Mouse (Mus musculus): Measurements from ENCODE around the gene Mpc2. TPM values are rescaled to one million over a fixed set of nuclear protein-coding genes. Genes with fewer than 3 reads are reported as not detected.
A peak's percentile ranks its signal among the peaks of the same experiment; 100 is the strongest.

Mpc2 gene
- 100 to 1,000 TPM; 148 to 156 TPM for total RNA-seq (2021)
- long read RNA-seq, experiment 1, full-length matches to known transcripts: 128 of 132 reads
- long read RNA-seq, experiment 1, partial matches to known transcripts: 0 of 132 reads
- long read RNA-seq, experiment 1, other reads (novel, unspliced or antisense): 4 of 132 reads
- long read RNA-seq, experiment 2, transcript Mpc2-201 (5 exons, 1,025 nt): major isoform, 100 of 105 reads
- long read RNA-seq, experiment 2, partial matches to known transcripts: 2 of 105 reads
- long read RNA-seq, experiment 2, other reads (novel, unspliced or antisense): 3 of 105 reads

DNA sequence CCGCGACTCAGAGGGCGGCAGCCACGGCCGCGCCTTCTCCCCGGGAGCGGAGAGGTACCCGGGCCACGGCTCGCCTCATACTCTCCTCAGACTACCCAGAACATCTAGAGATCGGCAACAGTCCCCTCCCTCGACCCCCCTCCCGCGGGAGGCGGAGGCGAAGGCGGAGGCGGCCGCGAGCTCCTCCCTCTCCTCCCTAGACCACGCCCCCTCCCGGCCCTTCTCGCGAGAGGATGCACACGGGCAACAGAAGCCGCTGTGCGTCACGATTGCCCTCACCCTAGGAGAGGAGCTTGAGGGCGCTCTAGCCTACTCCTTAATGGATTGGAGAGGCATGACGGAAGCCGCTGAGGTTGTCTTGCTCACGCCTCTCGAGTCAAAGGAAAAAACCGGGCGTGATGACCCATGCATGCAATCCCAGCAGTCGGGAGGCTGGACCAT lies at the start of gene Mpc2, which contains the start of gene Dcaf6:
Gene Mpc2, plus strand, starts transcription at position 278 of the 441 bp plus-strand sequence.
Gene Dcaf6, minus strand, starts transcription at position 116 of the 441 bp plus-strand sequence.
- peak; percentile 99 for DNase-seq (ENCODE audit: low spot score in 2 of 2)
- intact Hi-C loops (cut with DNase I): loop anchor here (2.0 kb wide), 1 partner anchor 182 kb away; no protein-coding TSS in a partner anchor

DNA sequence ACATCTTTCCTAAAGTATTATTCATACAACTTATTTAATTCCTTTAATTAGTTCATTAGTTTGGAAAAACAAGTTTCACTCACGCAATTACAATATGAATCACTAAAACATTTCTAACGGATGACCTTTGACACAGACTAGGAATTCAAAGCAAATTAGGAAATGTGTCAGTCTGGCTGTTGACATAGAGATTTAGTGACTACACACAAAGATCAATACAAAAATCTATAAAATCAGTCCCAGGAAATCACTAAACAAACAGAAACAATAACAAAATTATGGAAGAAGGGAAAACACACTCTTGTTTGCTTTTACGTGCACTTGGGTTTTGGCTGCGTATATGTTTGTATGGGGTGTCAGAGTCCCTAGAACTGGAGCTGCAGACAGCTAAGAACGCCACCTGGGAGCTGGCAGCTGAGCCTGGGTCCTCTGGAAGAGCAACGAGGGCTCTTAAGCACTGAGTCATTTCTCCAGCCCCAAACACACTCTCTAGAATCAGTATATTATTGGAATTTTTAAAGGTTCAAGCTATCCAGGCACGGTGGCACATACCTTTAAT lies 39.0 kb upstream of the Mpc2 start:
- DNase-seq (ENCODE audit: low spot score in 2 of 2): no peak
- intact Hi-C loops (cut with DNase I): loop anchor here (2.0 kb wide), 1 partner anchor 41 kb away; no protein-coding TSS in a partner anchor

DNA sequence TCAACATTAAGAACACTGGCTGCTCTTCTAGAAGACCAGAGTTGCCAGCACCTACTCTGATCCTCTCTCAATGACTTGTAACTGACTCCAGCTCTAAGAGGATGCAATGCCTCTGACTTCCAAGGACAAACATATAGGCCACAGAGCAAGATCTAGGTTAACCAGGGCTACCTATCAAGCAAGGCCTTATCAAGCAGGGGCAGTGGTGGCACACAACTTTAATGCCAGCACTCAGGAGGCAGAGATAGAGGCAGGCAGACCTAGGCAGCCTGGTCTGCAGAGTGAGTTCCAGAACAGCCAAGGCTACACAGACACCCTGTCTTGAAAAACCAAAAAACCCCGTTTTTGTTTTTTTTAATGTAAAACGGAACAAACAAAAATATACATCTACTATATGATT lies 34.2 kb upstream of the Mpc2 start:
- intact Hi-C loops (cut with DNase I): no loop called here
- no peak for DNase-seq (ENCODE audit: low spot score in 2 of 2)

DNA sequence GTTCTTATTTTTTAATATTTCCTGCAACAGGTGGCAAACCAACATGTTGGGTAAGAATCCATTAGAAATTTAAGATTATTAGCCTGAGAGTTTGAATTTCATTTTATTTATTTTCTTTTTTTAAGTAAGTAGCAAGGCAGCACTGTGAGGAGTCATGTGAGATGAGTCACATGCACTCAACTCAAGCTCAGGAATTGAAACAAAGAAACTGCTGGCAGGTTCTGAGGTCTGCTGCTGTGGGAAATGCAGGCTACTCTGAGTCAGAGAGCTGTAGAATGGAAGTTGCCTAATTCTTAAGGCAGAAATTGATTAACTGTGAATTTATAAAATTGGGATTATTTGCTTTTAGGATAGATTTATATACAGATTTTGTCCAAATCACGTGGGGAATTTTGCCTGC lies 27.6 kb upstream of the Mpc2 start:
- DNase-seq (ENCODE audit: low spot score in 2 of 2): no peak
- intact Hi-C loops (cut with DNase I): no loop called here

DNA sequence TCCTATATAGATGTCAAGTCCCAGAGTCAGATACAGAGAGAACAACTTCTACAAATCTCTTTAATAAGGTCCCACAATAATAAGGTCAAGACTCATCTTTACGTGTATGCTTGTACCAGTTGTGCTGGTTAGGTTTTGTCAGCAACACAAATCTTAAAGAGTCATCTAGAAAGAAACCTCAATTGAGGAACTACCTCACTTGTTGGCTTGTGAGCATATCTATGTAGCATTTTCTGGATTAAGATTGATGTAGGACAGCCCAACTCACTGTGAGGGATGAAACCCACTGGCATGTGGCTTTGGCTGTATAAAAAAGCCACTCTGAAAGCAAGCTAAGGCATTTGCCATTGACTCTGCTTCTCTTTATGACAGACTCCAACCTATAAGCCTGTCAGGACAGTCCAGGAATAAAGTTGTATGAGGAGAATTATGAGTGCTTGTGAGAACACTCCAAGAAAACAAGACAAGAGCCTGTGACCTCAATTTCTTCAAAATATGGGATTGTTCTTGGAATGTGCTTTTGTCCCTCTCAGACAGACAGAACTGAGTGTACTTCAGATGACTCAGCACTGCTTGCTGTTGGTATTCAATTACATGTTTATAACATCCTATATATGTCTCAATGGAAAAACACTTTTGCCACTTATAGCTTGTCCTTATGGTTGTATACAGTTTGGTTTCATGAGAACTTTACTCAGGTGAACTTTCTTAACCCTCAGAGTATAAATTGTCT lies 22.0 kb upstream of the Mpc2 start:
- intact Hi-C loops (cut with DNase I): no loop called here
- no peak for DNase-seq (ENCODE audit: low spot score in 2 of 2)

DNA sequence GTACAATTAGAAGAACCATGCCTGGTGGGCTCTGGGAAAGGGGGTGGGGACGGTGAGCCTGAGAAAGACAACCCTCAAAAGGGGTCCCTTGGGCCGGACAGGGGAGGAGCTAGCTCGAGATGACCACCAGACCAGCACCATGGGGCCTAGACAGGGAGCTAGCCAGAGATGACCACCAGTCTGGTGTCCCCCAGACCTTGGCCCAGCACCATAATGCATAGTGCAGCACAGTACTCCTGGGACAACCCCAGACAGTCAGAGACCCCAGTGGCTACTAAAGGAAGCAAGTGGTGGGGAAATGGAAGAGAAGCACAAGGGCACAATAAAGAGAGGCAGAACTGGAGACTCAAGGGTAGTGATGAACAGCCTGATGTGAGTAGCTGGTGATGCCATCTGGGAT lies 19.6 kb upstream of the Mpc2 start:
- intact Hi-C loops (cut with DNase I): no loop called here
- no peak for DNase-seq (ENCODE audit: low spot score in 2 of 2)

DNA sequence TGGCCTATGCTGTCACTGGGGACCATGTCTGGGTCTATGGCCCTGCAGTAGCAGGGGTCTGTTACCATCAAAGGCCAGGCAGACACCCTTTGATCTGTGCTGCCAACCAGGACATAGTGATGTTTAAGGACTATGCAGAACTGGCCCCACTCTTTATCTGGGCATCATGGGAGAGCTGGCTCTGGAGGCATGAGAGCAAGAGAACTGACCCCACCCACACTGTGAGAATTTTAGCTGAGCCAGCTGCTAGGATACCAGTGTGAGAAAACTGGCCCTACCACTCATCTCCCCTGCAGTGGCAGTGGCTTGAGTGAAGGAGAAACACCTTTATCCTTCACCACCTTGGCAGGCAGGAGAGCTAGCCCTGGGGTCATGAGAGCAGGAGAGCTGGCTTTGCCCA lies 19.2 kb upstream of the Mpc2 start:
- DNase-seq (ENCODE audit: low spot score in 2 of 2): no peak
- intact Hi-C loops (cut with DNase I): no loop called here

DNA sequence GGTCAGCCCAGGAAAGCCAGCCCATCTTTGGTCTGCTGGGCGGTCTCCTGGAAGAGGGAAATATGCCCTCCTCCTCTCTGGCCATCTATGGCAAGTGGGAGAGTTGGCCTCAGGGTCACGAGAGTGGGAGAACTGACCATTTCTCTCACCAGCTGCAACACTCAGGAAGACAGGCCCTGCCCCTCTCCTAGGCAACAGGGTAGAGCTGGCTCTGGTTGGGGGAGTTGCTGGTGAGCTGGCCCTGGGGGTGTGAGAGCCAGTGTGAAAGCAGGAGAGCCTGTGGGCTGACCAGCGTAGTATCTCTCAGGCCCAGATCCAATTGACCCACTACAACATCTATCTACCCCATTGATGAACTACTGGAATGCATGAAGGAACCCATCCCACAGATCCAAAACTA lies 18.7 kb upstream of the Mpc2 start:
- intact Hi-C loops (cut with DNase I): no loop called here
- DNase-seq (ENCODE audit: low spot score in 2 of 2): no peak

DNA sequence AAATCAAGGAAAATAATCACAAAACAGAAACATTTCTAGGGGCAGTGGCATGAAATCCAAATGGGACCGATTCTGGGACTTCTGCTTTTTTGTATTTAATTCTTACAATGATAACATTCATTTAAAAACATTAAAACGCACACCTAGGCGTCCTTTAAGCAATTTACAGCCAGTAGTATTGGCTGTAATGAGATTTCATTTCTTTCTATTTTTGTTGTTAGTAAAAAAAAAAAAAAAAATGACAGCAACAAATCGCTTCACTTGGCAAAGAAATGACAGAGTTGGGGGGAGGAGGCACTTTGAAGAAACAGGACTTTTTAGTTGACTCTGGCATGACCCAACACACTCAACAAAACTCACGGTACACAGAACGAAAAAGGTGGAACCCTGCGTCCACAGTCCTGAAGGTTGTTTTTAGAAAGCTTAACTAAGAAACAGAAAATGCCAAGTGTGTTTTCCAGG lies 1.4 kb upstream of the Mpc2 start:
- peak in 1 of 2 experiments; percentile 23 for DNase-seq (ENCODE audit: low spot score in 2 of 2)
- intact Hi-C loops (cut with DNase I): loop anchor here (10.0 kb wide), 1 partner anchor 224 kb away; the partner anchor contains the start of gene Tiprl

DNA sequence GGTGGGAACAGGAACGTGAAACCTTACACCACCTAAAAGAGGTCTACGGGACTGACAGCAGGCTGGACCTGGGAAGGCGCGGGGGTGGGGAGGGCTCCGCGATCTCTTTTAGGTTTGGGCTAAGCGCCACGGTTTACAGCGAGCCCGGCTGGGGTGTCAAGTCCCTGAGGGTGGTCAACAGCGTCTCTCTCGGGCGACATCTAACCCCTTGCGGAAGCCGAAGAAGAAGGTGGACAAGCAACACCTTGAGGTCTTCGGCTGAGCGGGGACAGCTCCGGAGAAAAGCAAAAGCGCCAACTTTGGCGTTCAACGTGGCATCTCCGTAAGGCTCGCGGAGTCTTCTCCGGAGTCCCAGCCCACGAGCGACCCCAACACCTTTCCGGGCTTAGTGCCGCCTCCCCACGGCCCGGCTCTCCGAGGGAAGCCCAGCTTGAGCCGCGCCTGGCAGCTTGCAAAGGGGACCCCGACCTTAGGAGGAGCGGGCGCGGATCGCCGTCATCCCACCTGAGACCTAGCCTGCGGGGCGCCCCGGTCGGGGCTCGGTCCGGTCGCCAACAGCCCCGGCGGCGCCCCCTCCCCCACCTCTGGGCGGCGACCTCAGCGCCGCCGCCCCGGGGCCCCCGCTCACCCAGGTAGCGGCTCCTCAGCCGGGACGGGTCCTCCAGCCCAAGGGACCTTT lies 795 bp upstream of the Mpc2 start:
- DNase-seq (ENCODE audit: low spot score in 2 of 2): peak; percentile 19 to 37
- intact Hi-C loops (cut with DNase I): loop anchor here (2.0 to 10.0 kb wide), 2 partner anchors 183 to 225 kb away; partner anchors contain the start of gene Tiprl

DNA sequence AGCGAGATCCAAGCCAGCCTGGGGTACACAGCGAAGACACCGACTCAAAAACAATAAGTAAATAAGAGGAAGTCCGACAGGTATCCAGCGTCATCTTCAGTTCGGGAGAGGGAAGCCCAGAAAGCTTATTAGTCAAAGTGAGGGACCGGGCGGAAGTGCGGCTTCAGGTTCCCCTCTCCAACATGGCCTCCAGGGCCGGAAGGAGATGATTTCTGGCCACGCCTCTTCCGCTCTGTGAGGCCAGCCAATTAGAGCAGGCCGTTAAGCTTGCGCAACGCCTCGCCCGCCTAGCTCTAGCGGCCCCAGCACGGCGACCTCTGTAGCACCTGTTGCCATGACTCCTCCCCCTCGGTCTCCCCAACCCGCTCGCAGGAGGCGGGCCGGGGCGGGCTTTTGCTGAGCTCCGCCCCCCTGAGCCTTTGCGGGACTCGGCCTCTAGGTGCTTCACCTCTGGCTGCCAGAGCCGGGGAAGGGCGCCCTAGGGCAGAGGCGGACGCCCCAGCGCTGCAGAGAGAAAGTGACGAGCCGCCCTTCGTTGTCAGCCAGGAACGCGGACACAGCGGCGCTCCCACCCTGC lies 452 bp downstream of the Mpc2 start:
- intact Hi-C loops (cut with DNase I): loop anchor here (2.0 kb wide), 1 partner anchor 182 kb away; no protein-coding TSS in a partner anchor
- DNase-seq (ENCODE audit: low spot score in 2 of 2): peak; percentile 99 to 100

DNA sequence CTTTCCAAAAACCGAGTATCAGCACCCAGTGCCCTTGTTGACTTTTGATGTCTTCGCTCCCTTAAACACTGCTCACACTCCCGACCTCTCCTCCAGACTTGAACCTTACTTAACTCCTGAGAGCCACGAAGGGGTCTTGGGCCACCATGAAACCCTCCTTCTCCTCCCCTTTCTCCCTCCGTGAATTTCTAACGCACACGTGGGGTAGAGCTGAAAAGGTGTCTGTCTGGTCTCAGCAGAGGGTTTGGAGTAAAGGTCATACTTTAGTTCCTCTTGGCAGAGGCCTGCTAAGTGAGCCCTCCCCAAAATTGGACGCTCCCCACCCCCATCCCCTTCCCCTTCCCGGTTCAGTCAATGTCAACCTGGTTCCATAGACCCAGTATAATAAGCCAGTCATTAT lies 1.2 kb downstream of the Mpc2 start:
- intact Hi-C loops (cut with DNase I): loop anchor here (2.0 kb wide), 2 partner anchors 41 to 181 kb away; no protein-coding TSS in a partner anchor
- no peak for DNase-seq (ENCODE audit: low spot score in 2 of 2)

DNA sequence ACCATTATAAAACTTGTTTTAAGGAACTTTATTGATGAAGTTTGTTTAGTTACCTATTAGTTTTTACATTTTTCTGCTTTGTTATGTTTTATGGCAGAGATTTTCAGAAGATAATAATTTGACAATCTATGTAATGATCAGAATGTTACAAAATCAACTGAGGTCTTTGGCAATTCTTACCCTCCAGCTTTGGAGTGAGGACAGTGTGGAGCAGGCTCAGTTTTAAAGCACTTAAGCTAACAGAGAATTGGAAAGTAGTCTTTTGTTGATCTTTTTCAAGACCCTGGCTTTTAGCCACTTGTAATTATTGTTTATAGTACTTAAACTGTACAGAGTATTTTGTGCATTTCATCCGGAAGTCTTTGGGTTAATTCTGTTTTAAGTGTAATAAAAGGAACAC lies 2.4 kb downstream of the Mpc2 start:
- intact Hi-C loops (cut with DNase I): loop anchor here (2.0 kb wide), 1 partner anchor 42 kb away; no protein-coding TSS in a partner anchor
- no peak for DNase-seq (ENCODE audit: low spot score in 2 of 2)

DNA sequence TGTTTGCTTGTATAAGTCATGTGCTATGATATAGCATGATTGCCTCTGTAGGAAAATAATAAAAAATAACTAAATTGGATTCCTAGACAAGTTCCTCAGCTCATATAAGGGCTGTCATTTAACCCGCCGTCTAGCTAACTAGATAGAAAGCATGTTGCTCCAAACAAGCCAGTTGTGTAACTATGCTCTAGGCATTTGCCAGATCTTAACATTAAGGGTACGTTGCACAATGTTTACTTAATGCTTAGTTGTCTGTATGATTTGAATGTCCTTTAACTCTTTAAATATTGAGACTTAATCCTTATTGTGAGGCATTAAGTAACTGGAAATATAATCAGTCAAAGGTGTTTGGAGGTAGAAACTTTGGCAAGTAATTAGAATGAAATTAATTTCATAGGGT lies 4.1 kb downstream of the Mpc2 start:
- intact Hi-C loops (cut with DNase I): no loop called here

DNA sequence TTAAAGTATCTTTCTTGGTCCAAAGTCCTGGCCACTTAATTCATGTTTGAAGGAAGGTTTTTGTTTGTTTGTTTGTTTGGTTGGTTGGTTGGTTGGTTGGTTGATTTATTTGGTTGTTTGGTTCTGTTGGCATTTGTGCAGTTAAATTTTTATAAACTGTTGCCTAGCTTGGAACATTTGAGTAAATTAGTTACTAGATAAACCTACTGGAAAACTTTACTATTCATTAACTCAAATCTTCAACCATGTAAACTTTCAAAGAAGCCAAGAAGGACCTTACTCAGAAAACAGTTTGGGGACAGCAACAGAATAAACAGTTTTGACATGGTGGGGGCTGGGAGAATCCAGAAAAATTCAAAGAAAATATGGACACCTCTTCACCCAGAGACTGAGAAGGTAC lies 8.5 kb downstream of the Mpc2 start:
- DNase-seq (ENCODE audit: low spot score in 2 of 2): no peak
- intact Hi-C loops (cut with DNase I): no loop called here

More for the DNA sequence above, 4.1 kb downstream of the Mpc2 start:
- no peak for DNase-seq (ENCODE audit: low spot score in 2 of 2)

DNA sequence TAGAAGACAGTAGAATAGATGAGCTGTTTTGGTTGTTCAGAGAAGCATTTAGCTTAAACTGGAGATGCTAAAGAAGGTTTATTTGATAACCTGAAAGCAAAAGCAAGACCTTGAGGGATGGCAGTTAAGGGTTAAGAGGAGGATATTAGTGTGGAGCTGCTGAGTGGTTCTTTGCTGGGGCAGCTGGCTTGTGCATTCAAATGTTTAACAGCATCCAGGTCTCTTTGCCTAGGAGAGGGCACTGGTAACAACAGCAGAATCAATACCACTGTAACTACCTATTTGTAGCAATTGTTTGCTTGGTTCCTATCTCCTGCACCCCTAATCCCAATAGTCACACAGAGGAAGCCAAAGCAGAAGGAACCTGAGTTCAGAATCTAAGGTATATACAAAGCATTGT lies 9.3 kb downstream of the Mpc2 start:
- intact Hi-C loops (cut with DNase I): no loop called here
- DNase-seq (ENCODE audit: low spot score in 2 of 2): no peak

DNA sequence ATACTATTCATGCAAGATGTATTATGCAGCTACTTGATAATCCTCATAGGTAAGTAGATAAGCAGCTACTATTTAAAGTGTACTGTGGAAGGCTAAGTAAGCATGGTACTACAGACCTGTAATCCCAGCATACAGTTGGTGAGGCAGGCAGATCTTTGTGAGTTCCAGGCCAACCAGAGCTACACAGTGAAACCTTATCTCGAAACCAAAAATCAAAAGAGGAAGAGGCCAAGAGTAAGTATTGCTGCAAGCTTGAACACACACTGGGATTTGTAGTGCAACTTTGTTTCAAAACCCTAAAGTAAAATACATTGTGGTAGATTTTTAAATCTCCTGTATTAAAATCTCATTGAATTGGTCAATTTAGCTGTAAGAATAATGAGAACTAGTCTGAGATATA lies 11.1 kb downstream of the Mpc2 start:
- intact Hi-C loops (cut with DNase I): no loop called here
- no peak for DNase-seq (ENCODE audit: low spot score in 2 of 2)

DNA sequence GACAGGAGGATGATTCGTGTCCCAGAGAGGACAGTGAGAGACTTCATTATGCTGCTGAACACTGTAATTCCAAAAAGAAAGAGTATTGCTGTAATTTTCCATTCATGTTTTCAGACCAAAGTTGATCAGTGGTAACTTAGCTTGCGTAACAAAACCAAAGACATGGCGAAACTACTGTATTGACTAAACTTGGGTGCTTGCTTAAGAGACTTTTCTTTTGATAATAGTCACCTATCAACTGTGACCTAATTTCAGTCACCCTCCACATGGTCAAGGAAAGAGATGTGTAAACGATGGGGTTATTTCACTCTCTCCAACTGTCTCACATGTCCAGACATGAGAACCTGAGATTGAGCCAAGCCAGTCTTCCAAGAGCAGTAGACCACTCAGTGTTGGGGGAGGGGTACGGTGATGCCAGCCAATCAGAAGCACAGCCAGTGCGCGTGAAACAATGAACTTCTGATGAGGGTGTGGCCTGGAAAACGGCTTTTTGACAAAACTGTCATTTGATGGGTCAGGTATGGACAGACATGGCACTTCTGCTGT lies 24.3 kb downstream of the Mpc2 start, which contains the start of gene Adcy10:
Gene Adcy10, plus strand, starts transcription at position 496 of the 546 bp plus-strand sequence.
- no peak for DNase-seq (ENCODE audit: low spot score in 2 of 2)
- intact Hi-C loops (cut with DNase I): no loop called here

DNA sequence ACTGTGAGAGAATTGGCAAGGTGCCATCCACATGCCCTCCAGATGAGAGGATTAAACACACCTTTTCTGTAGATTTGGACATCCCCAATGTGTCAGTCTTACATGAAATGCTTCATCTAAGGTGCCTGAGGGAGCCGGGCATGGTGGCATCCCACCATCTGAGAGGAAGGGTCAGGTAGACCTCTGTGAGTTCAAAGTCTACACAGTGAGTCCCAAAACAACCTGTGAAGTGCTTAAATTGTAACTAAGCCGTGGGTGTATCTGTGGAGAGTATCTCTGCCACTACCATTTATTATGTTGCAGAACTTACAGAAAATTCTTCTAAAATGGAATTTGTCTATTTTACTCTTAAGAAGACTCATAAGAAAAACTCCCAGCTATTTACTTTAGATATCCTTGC lies 25.7 kb downstream of the Mpc2 start:
- intact Hi-C loops (cut with DNase I): no loop called here
- peak in 1 of 2 experiments; percentile 7 for DNase-seq (ENCODE audit: low spot score in 2 of 2)
